Mouse (Mus musculus): ENCODE results near the gene Gprc5c. TPM values are rescaled to one million over a fixed set of nuclear protein-coding genes. Genes with fewer than 3 reads are reported as not detected.

Gene Gprc5c
- polyA plus RNA-seq, 1 experiment from 2014 or later: 41.1 TPM

- Histone ChIP-seq H3K4me1 (ENCODE audit: control insufficient read depth, insufficient read depth, low read length) (peaks cover 26% of the 10 kb centered on the region), H3K27me3 (ENCODE audit: control insufficient read depth, insufficient read depth, low read length) (no peaks in the 10 kb centered on the region), H3K36me3 (ENCODE audit: control insufficient read depth, insufficient read depth, low read length) (no peaks in the 10 kb centered on the region), H3K9ac (ENCODE audit: low read length) (no peak overlapping the region), H3K27ac (replicated peaks; ENCODE audit: low read depth, low read length) (no peak overlapping the region), H3K4me3 (ENCODE audit: low read depth, low read length) (no peak overlapping the region), H3K4me2 (ENCODE audit: low read depth, severe bottlenecking) (no peak overlapping the region), H3K9me3 (ENCODE audit: control insufficient read depth, low read length) (no peaks in the 10 kb centered on the region)
- DNase-seq (ENCODE audit: low spot score) (no peak), ATAC-seq (ENCODE audit: insufficient number of reproducible peaks, low FRiP score, low TSS enrichment, low read depth) (no peak)
- WGBS: 82% methylated on average over 5 of the region's 5 CpGs
Measured at GRCm38 (mm10) chr11:114847008-114847407, 3.9 kb upstream of the Gprc5c start.

GRCm38 (mm10) chr11:114849572-114849971 lies 1.4 kb upstream of the Gprc5c start:
- Histone ChIP-seq H3K4me1 (ENCODE audit: control insufficient read depth, insufficient read depth, low read length) (peaks cover 26% of the 10 kb centered on the region), H3K27ac (replicated peaks; ENCODE audit: low read depth, low read length) (no peak overlapping the region), H3K9me3 (ENCODE audit: control insufficient read depth, low read length) (no peaks in the 10 kb centered on the region), H3K4me3 (ENCODE audit: low read depth, low read length) (no peak overlapping the region), H3K27me3 (ENCODE audit: control insufficient read depth, insufficient read depth, low read length) (no peaks in the 10 kb centered on the region), H3K4me2 (ENCODE audit: low read depth, severe bottlenecking) (no peak overlapping the region), H3K36me3 (ENCODE audit: control insufficient read depth, insufficient read depth, low read length) (no peaks in the 10 kb centered on the region), H3K9ac (ENCODE audit: low read length) (no peak overlapping the region)
- no peak for DNase-seq (ENCODE audit: low spot score)
- ATAC-seq (ENCODE audit: insufficient number of reproducible peaks, low FRiP score, low TSS enrichment, low read depth): no peak
- WGBS: 0% methylated on average over 2 of the region's 2 CpGs

DNA sequence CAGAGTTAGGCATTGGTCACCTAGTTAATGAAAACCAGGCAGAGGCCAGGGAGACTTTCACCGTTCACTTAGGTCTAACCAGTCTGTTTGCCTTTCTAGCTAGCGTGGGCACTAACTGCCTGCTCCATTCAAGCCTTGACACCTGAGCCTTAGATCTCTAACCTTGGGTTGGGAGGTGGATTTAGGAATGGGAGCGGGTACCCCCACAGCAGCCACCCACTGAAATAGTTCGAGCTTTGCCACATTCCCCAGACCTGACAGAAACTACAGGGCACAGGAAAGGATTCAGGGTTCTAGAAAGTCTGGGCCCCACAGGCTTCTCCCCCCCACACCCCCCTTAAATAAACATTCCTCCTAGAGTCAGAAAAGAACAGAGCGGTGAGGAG lies 893 bp upstream of the Gprc5c start:
- H3K4me2 ChIP-seq (ENCODE audit: low read depth, severe bottlenecking): peak overlapping the region; percentile 99
- WGBS: 6% methylated on average over 5 of the region's 5 CpGs
- peaks cover 21% of the 10 kb centered on the region for H3K4me1 ChIP-seq (ENCODE audit: control insufficient read depth, insufficient read depth, low read length)
- H3K9me3 ChIP-seq (ENCODE audit: control insufficient read depth, low read length): no peaks in the 10 kb centered on the region
- no peaks in the 10 kb centered on the region for H3K27me3 ChIP-seq (ENCODE audit: control insufficient read depth, insufficient read depth, low read length)
- H3K4me3 ChIP-seq (ENCODE audit: low read depth, low read length): peak overlapping the region; percentile 90
- no peaks in the 10 kb centered on the region for H3K36me3 ChIP-seq (ENCODE audit: control insufficient read depth, insufficient read depth, low read length)
- DNase-seq (ENCODE audit: low spot score) (no peak), ATAC-seq (ENCODE audit: insufficient number of reproducible peaks, low FRiP score, low TSS enrichment, low read depth) (no peak)
- H3K9ac ChIP-seq (ENCODE audit: low read length): no peak overlapping the region
- no peak overlapping the region for H3K27ac ChIP-seq (replicated peaks; ENCODE audit: low read depth, low read length)

DNA sequence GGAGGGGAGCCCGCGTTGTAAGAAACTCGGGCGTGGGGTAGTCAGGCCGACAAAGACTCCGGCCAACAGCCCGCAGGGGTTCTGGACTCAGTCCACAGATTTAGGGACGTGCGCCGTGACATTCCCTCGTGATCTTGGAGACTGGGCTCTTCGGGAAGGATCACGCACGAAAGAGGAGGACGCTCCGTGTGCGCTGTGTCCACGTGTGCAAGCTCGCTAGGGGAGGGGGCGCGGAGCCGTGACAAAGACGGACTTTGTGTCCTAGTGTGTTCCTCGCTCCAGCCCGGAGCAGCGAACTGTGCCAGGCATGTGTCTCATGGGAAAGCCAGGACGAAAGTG lies 286 bp downstream of the Gprc5c start:
- Histone ChIP-seq H3K4me3 (ENCODE audit: low read depth, low read length) (peak overlapping the region; percentile 90), H3K36me3 (ENCODE audit: control insufficient read depth, insufficient read depth, low read length) (no peaks in the 10 kb centered on the region), H3K9me3 (ENCODE audit: control insufficient read depth, low read length) (no peaks in the 10 kb centered on the region), H3K27ac (replicated peaks; ENCODE audit: low read depth, low read length) (peak overlapping the region; percentile 90; the same call in 1 of the 2 replicates), H3K27me3 (ENCODE audit: control insufficient read depth, insufficient read depth, low read length) (no peaks in the 10 kb centered on the region), H3K9ac (ENCODE audit: low read length) (peak overlapping the region; percentile 90), H3K4me2 (ENCODE audit: low read depth, severe bottlenecking) (peak overlapping the region; percentile 99), H3K4me1 (ENCODE audit: control insufficient read depth, insufficient read depth, low read length) (peaks cover 21% of the 10 kb centered on the region)
- WGBS: 0% methylated on average over 27 of the region's 27 CpGs
- ATAC-seq (ENCODE audit: insufficient number of reproducible peaks, low FRiP score, low TSS enrichment, low read depth) (peak; percentile 8; the same call in 1 of the 2 replicates), DNase-seq (ENCODE audit: low spot score) (no peak)

DNA sequence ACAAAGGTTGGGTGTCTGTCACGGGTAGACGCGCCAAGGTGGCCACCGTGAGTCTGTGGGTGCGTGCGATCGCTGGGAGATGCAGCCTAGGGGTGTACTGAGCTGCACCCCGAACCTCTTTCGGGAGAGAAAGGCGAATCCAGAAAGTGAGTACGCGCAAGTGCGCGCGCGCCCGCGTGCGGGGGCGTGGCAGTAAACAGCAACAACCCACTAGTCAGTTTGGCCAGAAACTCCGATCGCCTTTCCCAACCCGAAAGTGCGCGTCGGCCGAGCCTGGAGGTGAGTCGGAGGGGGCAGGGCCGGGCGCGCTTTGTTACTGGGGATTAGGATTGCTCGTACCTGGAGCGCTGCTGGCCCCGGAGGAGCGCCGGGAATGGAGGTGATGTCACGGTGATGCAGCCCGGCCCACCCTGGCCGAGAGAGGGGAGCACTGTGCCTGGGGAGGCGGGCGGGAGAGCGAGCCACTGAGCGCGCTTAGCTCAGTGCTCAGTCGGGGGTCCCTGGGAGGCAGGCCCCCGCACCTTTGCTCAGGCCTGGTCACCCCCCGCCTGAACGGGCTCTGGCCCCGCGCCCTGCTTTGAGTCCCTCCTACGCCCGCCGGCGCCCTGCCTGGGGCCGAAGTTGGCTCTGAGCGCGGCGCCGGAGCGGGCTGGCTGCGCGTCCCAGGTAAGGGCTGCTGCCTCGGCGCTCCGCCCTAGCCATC lies 807 bp downstream of the Gprc5c start:
- H3K27me3 ChIP-seq (ENCODE audit: control insufficient read depth, insufficient read depth, low read length): no peaks in the 10 kb centered on the region

DNA sequence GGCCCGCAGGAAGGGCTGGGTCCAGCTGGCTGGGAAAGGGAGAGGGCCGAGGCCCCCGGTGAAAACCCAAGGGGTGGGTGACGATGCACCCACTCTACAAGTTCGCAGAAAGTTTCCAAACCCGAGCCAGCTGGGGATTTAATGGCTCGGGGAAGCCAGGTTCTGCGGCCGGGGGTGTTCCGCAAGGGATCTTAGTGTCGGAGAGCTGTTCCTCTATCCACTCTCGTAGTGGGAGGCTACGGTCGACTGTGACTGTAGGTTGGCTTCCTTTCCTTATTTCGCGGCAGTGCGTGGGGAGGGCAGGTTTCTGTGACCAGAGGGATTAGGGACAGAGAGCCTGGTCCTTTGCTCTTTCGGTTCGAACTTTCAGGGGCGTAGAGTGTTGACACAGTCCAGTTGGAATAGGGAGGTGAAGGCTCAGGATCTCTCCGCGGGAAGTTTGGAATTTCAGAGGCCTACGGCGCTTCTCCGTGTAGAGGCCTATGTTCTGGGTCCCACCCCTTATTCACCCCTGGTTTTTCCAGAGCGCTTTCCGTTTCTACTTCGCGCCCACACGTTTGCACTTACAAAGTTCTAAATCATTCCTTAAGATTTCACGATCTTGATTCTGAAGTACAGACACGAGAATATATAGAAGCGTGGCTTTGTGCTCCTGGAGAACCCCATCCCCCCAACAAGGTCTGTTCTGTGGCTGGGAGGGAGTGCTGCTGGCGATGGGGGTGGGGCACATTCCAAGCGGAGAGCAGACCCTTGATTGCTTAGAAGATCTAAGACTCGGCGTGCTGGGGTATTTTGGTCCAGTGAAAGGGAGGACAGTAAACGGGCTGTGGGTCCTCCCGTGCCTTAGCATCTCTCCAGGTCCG lies 1.6 kb downstream of the Gprc5c start:
- Histone ChIP-seq H3K9ac (ENCODE audit: low read length) (peak overlapping the region; percentile 90), H3K4me2 (ENCODE audit: low read depth, severe bottlenecking) (peak overlapping the region; percentile 99), H3K4me1 (ENCODE audit: control insufficient read depth, insufficient read depth, low read length) (peaks cover 21% of the 10 kb centered on the region), H3K36me3 (ENCODE audit: control insufficient read depth, insufficient read depth, low read length) (no peaks in the 10 kb centered on the region), H3K27ac (replicated peaks; ENCODE audit: low read depth, low read length) (peak overlapping the region; percentile 90), H3K4me3 (ENCODE audit: low read depth, low read length) (peak overlapping the region; percentile 90), H3K27me3 (ENCODE audit: control insufficient read depth, insufficient read depth, low read length) (no peaks in the 10 kb centered on the region), H3K9me3 (ENCODE audit: control insufficient read depth, low read length) (no peaks in the 10 kb centered on the region)
- under 1% methylated on average over 40 of the region's 40 CpGs for WGBS
- DNase-seq (ENCODE audit: low spot score) (peak; percentile 80), ATAC-seq (ENCODE audit: insufficient number of reproducible peaks, low FRiP score, low TSS enrichment, low read depth) (no peak)

More for the DNA sequence above, 807 bp downstream of the Gprc5c start:
- peak overlapping the region; percentile 90 for H3K4me3 ChIP-seq (ENCODE audit: low read depth, low read length)
- H3K4me1 ChIP-seq (ENCODE audit: control insufficient read depth, insufficient read depth, low read length): peaks cover 21% of the 10 kb centered on the region
- ATAC-seq (ENCODE audit: insufficient number of reproducible peaks, low FRiP score, low TSS enrichment, low read depth) (peak; percentile 54; the same call in 1 of the 2 replicates), DNase-seq (ENCODE audit: low spot score) (peak; percentile 88)
- H3K36me3 ChIP-seq (ENCODE audit: control insufficient read depth, insufficient read depth, low read length): no peaks in the 10 kb centered on the region
- H3K9me3 ChIP-seq (ENCODE audit: control insufficient read depth, low read length): no peaks in the 10 kb centered on the region
- peak overlapping the region; percentile 90 for H3K9ac ChIP-seq (ENCODE audit: low read length)
- peak overlapping the region; percentile 90 for H3K27ac ChIP-seq (replicated peaks; ENCODE audit: low read depth, low read length)
- H3K4me2 ChIP-seq (ENCODE audit: low read depth, severe bottlenecking): peak overlapping the region; percentile 99
- under 1% methylated on average over 65 of the region's 65 CpGs for WGBS

- ATAC-seq (ENCODE audit: insufficient number of reproducible peaks, low FRiP score, low TSS enrichment, low read depth) (no peak), DNase-seq (ENCODE audit: low spot score) (no peak)
- Histone ChIP-seq H3K27ac (replicated peaks; ENCODE audit: low read depth, low read length) (no peak overlapping the region; the same call in 1 of the 2 replicates), H3K27me3 (ENCODE audit: control insufficient read depth, insufficient read depth, low read length) (no peaks in the 10 kb centered on the region), H3K4me3 (ENCODE audit: low read depth, low read length) (peak overlapping the region; percentile 90), H3K4me1 (ENCODE audit: control insufficient read depth, insufficient read depth, low read length) (peaks cover 21% of the 10 kb centered on the region), H3K4me2 (ENCODE audit: low read depth, severe bottlenecking) (peak overlapping the region; percentile 99), H3K9ac (ENCODE audit: low read length) (peak overlapping the region; percentile 90), H3K36me3 (ENCODE audit: control insufficient read depth, insufficient read depth, low read length) (no peaks in the 10 kb centered on the region), H3K9me3 (ENCODE audit: control insufficient read depth, low read length) (no peaks in the 10 kb centered on the region)
- 9% methylated on average over 7 of the region's 7 CpGs for WGBS
Measured at GRCm38 (mm10) chr11:114853174-114853838, 2.4 kb downstream of the Gprc5c start.

DNA sequence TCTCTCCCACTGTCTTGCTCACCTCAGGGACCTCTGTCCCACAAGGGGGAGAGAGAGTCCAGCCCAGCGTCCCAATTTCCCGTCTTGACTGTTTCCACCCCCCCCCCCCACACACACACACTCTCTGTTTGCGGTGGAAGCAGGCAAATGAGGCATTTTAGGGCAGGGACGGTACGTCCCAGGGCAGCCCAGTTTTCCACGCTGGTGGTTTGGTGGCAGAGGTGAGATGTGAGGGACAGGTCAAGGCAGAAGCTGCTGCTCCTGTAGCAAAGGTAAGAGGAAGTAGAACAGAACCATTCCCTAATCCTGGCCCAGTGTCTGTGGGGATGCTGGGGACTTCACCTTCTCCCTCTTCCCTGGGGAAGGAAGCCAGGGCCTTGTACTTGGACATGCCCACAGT lies 3.6 kb downstream of the Gprc5c start:
- WGBS: 75% methylated on average over 6 of the region's 6 CpGs
- H3K4me2 ChIP-seq (ENCODE audit: low read depth, severe bottlenecking): no peak overlapping the region
- DNase-seq (ENCODE audit: low spot score): no peak

More for the DNA sequence above, 3.6 kb downstream of the Gprc5c start:
- peaks cover 19% of the 10 kb centered on the region for H3K4me1 ChIP-seq (ENCODE audit: control insufficient read depth, insufficient read depth, low read length)
- no peaks in the 10 kb centered on the region for H3K36me3 ChIP-seq (ENCODE audit: control insufficient read depth, insufficient read depth, low read length)
- H3K27me3 ChIP-seq (ENCODE audit: control insufficient read depth, insufficient read depth, low read length): no peaks in the 10 kb centered on the region
- ATAC-seq (ENCODE audit: insufficient number of reproducible peaks, low FRiP score, low TSS enrichment, low read depth): no peak
- H3K9me3 ChIP-seq (ENCODE audit: control insufficient read depth, low read length): no peaks in the 10 kb centered on the region
- no peak overlapping the region for H3K9ac ChIP-seq (ENCODE audit: low read length)
- H3K4me3 ChIP-seq (ENCODE audit: low read depth, low read length): no peak overlapping the region
- no peak overlapping the region for H3K27ac ChIP-seq (replicated peaks; ENCODE audit: low read depth, low read length)

Data from limb, embryonic 11.5 days (tissue).